In genomic region chr9:78182474-78182873, GRCm38 (mm10) we compare ENCODE assay signal across 7 mouse cellular contexts. TPM values are rescaled to one million over a fixed set of nuclear protein-coding genes. Genes with fewer than 3 reads are reported as not detected.
DNase-seq lines count a peak whose midpoint lies in the region; ATAC-seq and TF ChIP-seq lines count a peak whose summit lies in the region.
"Not testable (repeated sequence)": the region's sequence is repeated elsewhere in the genome, so short reads cannot be mapped to it uniquely, and the experiment has no call there.

Gene Gsta4, plus strand, starts transcription at chr9:78182774.

- DNase-seq in brain, embryonic 14.5 days (ENCODE audit: low read depth); hindbrain, postnatal 0 days (ENCODE audit: low spot score); layer of hippocampus, postnatal 36 days; liver, embryonic 13.5 days; midbrain, postnatal 0 days (ENCODE audit: low spot score): not testable (repeated sequence)

- H3K4me3 ChIP-seq in forebrain, embryonic 16.5 days (replicated peaks; ENCODE audit: low read length); heart, embryonic 14.5 days (ENCODE audit: control insufficient read depth in 1 of 2, insufficient read depth in 1 of 2, low read depth in 1 of 2, low read length in 2 of 2); hindbrain, postnatal 0 days (ENCODE audit: low read length); liver, embryonic 13.5 days (replicated peaks); midbrain, postnatal 0 days (ENCODE audit: low read depth, low read length): not testable (repeated sequence)

- H3K9me3 ChIP-seq in forebrain, embryonic 16.5 days (ENCODE audit: control insufficient read depth, low read length); heart, embryonic 14.5 days (ENCODE audit: control insufficient read depth, low read length); hindbrain, postnatal 0 days (ENCODE audit: low read length); liver, embryonic 13.5 days (replicated peaks); midbrain, postnatal 0 days (ENCODE audit: low read length): not testable (repeated sequence)

- not testable (repeated sequence) for TF ChIP-seq POLR2A in brain, embryonic 14.5 days (IDR thresholded peaks at IDR 0.05; ENCODE audit: borderline replicate concordance, extremely low read depth, insufficient read depth, insufficient read length, poor library complexity, severe bottlenecking)

- H3K27me3 ChIP-seq in forebrain, embryonic 16.5 days (replicated peaks; ENCODE audit: control insufficient read depth, insufficient read depth, low read length); heart, embryonic 14.5 days (ENCODE audit: control insufficient read depth, insufficient read depth, low read length); hindbrain, postnatal 0 days (ENCODE audit: insufficient read depth, low read length); liver, embryonic 13.5 days; midbrain, postnatal 0 days (ENCODE audit: insufficient read depth, low read length): not testable (repeated sequence)

- H3K4me2 ChIP-seq in forebrain, embryonic 16.5 days (ENCODE audit: low read length); heart, embryonic 14.5 days (ENCODE audit: low read length); hindbrain, postnatal 0 days (ENCODE audit: low read depth, low read length); liver, embryonic 13.5 days; midbrain, postnatal 0 days (ENCODE audit: low read depth, low read length, poor library complexity, severe bottlenecking): not testable (repeated sequence)

- H3K9ac ChIP-seq in forebrain, embryonic 16.5 days (replicated peaks; ENCODE audit: low read depth, low read length); heart, embryonic 14.5 days (ENCODE audit: low read length); hindbrain, postnatal 0 days (replicated peaks; ENCODE audit: low read length); liver, embryonic 13.5 days; midbrain, postnatal 0 days (replicated peaks; ENCODE audit: low read length, poor library complexity, severe bottlenecking): not testable (repeated sequence)

- H3K36me3 ChIP-seq in forebrain, embryonic 16.5 days (ENCODE audit: control insufficient read depth, insufficient read depth); heart, embryonic 14.5 days (ENCODE audit: control insufficient read depth, insufficient read depth, low read length); hindbrain, postnatal 0 days (ENCODE audit: insufficient read depth, low read length); liver, embryonic 13.5 days; midbrain, postnatal 0 days (ENCODE audit: insufficient read depth, low read length): not testable (repeated sequence)

- WGBS in forebrain, embryonic 16.5 days, result 94% methylated on average over 4 of the region's 7 CpGs
- WGBS in heart, embryonic 14.5 days, result 82% methylated on average over 4 of the region's 7 CpGs
- WGBS in hindbrain, postnatal 0 days, result 94% methylated on average over 4 of the region's 7 CpGs
- WGBS in liver, embryonic 13.5 days (ENCODE audit: insufficient replicate concordance), result 82% methylated on average over 4 of the region's 7 CpGs
- 100% methylated on average over 4 of the region's 7 CpGs for WGBS in midbrain, postnatal 0 days

- H3K27ac ChIP-seq in forebrain, embryonic 16.5 days (ENCODE audit: low read length); heart, embryonic 14.5 days (replicated peaks in 1 of 2; ENCODE audit: control insufficient read depth in 1 of 2, insufficient read depth in 1 of 2, low read depth in 2 of 2, low read length in 2 of 2); hindbrain, postnatal 0 days; liver, embryonic 13.5 days; midbrain, postnatal 0 days (ENCODE audit: low read depth, low read length): not testable (repeated sequence)

- ATAC-seq in forebrain, embryonic 16.5 days; heart, embryonic 14.5 days (ENCODE audit: insufficient number of reproducible peaks, insufficient read depth, low FRiP score, low read depth); hindbrain, postnatal 0 days; liver, embryonic 13.5 days (ENCODE audit: low read depth); midbrain, postnatal 0 days (ENCODE audit: low FRiP score): not testable (repeated sequence)

- not testable (repeated sequence) for H3K4me1 ChIP-seq in forebrain, embryonic 16.5 days (replicated peaks; ENCODE audit: control insufficient read depth, insufficient read depth, low read length); heart, embryonic 14.5 days (ENCODE audit: control insufficient read depth in 2 of 2, insufficient read depth in 2 of 2, low read length in 2 of 2); hindbrain, postnatal 0 days (ENCODE audit: insufficient read depth, low read length); midbrain, postnatal 0 days (ENCODE audit: insufficient read depth, low read length)
- H3K4me1 ChIP-seq in liver, embryonic 13.5 days (replicated peaks), result peaks cover 10% of the 10 kb centered on the region

- not testable (repeated sequence) for TF ChIP-seq CTCF in brain, embryonic 14.5 days (IDR thresholded peaks at IDR 0.05; ENCODE audit: borderline replicate concordance, extremely low read depth, insufficient read depth, insufficient read length); hindbrain, postnatal 0 days (IDR thresholded peaks at IDR 0.05; ENCODE audit: low read depth); midbrain, postnatal 0 days (IDR thresholded peaks at IDR 0.05)

RNA-seq across cellular contexts. Expression of gene Gsta4, which starts in this region (rescaled TPM):
- polyA plus RNA-seq in brain, embryonic 14.5 days (2012; rRNA removed), result 10.6 and 14.7 TPM in 2 replicates
- 11.9 and 14.9 TPM in 2 replicates for polyA plus RNA-seq in forebrain, embryonic 16.5 days (2015; fragmentation: Nextera tagmentation; extraction: Ambion mirVana)
- 75.8 and 80.3 TPM in 2 replicates for polyA plus RNA-seq in heart, embryonic 14.5 days (2014; fragmentation: Nextera tagmentation; extraction: Ambion mirVana)
- 7.9 and 17.5 TPM in 2 replicates for total RNA-seq in hindbrain, postnatal 0 days (2014; rRNA removed)
- polyA plus RNA-seq in hindbrain, postnatal 0 days (2015; fragmentation: Nextera tagmentation; extraction: Ambion mirVana), result 51.8 and 55.1 TPM in 2 replicates
- 10 to 100 TPM; 43.1 to 51.3 TPM for total RNA-seq in layer of hippocampus, postnatal 36 days (2021)
- 23.3 and 27.8 TPM in 2 replicates for polyA plus RNA-seq in liver, embryonic 13.5 days (2015; fragmentation: Nextera tagmentation; extraction: Ambion mirVana)
- 12.9 and 17.1 TPM in 2 replicates for total RNA-seq in midbrain, postnatal 0 days (2014; rRNA removed)
- 25.1 and 28.2 TPM in 2 replicates for polyA plus RNA-seq in midbrain, postnatal 0 days (2015; fragmentation: Nextera tagmentation; extraction: Ambion mirVana)
